Mouse (Mus musculus): ENCODE measurements at regions not wholly inside any gene's neighbourhood (a gene's known extent, or its start where the extent isn't known, plus 50 kb on each side); places are given as distances from the start of the nearest gene placed in this dataset.

- DNase-seq = no peak
Measured at GRCm38 (mm10) chr1:75901146-75901545, 355.1 kb downstream of the Slc4a3 start.

- DNase-seq = no peak
Measured at GRCm38 (mm10) chr1:75905699-75906470, 359.8 kb downstream of the Slc4a3 start.

DNA sequence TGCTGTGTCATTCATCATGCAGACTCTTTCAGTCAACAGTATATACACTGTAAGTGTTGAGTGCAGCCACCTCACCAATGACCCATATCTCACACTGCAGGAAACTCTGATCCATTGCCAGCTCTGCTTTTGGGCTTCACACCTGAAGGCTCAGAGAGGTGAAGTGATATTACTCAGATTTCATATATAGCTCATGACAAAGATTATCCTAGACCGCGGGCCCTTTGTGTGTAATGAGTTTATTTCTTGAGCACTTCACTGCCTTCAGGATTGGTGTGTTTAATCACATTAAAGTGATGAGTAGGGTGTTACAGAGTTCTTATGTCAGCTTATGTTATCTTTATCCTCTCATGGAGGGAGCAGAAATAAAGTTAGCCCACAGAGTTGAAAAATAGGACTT is 369.2 kb downstream of the Slc4a3 start:
- DNase-seq = no peak

DNA sequence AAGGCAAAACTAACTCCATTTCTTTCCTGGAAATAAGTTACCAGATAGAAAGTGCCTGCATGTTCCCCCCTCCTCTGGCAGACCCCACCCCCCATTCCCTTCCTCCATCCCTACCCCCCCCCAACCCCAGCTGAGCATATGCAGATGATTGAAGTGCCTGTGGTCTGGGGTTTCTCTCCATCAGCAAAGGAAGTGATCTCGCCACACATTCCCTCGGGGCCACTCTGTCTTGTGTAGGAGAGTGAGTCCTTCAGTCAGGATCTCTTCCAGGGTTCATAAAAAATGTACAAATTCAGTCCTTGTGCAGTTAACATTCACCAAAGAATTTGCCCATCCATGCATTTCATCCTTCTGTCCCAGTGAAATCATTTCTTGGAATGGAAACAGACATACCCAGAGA is 370.1 kb downstream of the Slc4a3 start:
- DNase-seq = no peak

- DNase-seq = no peak
Measured at GRCm38 (mm10) chr1:75919134-75919533, 373.1 kb downstream of the Slc4a3 start.

GRCm38 (mm10) chr1:75925046-75925445 is 379.0 kb downstream of the Slc4a3 start:
- no peak for DNase-seq

DNA sequence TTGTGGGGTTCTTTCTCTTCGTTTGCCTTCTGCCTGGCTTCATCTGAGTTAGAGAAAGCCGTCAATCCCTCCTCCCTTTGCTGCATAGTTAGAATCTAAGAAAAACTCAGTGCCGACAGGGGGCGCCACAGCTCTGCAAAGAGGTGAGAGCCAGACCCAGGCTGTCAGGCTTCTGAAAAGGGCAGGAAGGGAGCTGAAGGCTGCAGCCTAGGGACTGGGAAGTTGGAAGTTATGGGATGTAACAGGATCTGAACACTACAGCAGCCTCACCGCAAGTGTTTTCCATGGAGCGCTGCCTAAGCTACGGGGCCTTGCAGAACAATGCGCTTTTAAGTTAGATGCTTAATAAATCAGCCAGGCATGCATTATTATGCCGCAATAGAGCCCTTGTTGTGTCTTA is 379.7 kb downstream of the Slc4a3 start:
- DNase-seq = peak; percentile 91

GRCm38 (mm10) chr1:75931852-75932251 is 385.8 kb downstream of the Slc4a3 start:
- no peak for DNase-seq

DNA sequence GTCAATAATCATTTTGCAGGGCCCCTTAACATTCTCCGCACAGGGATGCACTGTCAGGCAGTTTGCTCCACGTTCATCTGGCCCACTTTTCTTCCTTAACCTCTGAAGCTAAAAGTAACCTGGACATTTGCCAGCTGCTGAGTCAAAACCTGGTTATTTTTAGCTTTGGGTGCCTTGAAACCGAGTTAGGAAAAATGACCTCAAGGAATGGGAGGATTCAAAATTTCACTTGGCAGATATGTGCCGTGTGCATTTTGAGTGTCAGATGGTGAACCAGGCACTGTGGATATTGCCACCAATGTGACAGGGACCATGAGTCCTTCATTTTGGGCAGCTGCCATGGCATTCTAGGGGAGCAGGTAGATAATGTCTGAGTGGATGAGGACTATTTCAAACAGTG is 387.8 kb downstream of the Slc4a3 start:
- peak; percentile 22 for DNase-seq

- no peak for DNase-seq
Measured at GRCm38 (mm10) chr1:75934761-75935160, 388.7 kb downstream of the Slc4a3 start.

- no peak for DNase-seq
Measured at GRCm38 (mm10) chr1:75935866-75936265, 389.8 kb downstream of the Slc4a3 start.

DNA sequence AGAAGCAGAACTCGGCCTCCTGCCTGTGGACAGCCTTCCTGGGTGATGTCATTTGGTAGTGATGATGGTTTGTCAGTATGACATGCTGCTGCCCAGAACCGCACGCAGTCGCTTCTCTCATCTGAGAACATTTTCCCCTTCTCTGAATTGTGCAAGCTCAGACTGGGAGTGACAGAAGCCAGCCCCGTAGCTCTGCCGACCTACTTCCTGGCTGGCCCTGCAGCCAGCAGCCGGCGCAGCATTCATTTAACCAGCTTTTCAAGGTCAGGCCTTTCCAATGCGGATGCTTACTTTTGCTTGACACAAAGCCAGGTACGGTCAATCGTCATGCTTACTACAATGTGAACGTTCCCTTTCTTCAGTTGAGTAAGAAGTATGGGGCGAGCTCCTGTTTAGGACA is 390.5 kb downstream of the Slc4a3 start:
- DNase-seq = peak; percentile 12

DNA sequence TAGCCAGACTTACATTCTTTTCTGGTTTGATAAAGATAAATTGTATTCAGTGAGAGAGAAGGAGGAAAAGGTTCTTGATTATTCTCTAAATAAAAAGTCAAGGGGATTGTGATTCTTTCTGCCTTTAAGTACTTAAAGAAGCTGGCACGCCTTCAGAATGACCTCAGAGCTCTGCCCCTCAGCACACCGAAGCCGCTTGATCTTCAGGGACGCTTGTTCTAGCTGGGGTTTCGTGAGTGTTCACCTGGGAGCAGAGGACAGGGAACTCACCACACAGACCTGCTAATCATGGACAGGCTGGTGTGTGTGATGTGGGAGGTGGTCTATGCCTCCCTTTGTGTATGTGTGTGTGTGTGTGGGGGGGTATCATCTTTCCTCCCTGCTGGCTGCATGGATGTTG is 391.3 kb downstream of the Slc4a3 start:
- DNase-seq = no peak

GRCm38 (mm10) chr1:75946290-75946839 is 400.3 kb downstream of the Slc4a3 start:
- no peak for DNase-seq

DNA sequence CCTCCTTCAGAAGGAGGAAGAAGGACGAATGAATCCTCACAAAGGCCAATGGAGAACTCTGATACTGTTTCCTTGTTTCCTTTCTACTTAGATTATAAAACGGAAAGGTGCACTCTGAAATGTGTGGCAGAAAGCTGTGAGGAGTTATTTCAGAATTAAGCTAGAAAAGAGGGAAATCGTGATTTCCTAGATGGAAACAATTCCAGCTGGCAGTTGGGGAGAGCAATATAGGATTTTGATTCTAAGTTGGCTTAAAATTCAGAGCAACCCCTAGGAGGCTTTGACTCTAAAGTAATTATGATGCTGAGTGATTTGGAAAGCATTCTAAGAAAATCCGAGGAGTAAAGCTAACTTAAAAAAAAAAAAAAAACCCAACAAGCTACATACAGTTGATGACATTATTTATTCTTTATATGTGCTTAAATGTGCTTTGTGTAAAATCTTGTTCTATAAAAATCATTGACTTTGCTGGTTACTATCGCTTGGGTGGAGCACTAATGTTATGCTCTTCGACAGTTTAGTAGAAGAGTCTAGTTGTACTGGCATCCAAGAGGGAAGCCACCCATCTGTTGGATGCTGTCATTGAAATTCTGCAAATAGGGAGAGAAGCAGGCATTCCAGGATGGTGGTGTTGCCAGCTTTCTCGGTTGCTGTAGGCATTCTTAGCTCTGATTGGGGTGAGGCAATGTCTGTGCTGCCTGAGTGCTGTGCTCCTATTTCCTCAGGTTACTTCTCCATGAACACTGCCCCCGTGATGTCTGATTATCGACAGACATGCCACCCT is 432.3 kb downstream of the Slc4a3 start:
- DNase-seq = no peak

DNA sequence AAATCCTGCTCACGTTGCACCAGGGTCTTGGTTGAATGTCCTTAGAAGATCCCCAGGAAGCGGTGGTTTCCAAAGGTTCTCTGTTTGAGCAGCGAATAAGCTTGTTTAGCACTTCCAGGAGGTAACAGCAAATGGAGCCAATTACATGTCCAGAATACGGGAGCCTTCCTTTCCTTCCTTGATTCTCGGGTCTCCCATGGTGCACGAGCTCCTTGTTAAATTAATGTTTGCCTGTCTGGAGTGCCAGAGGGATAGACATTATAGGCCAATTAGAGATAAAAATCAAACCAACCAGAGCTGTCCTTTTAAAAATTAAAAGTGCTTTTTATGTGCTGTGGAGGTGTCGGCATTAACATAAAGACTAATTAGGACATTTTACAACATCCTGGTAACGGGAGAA is 437.0 kb downstream of the Slc4a3 start:
- DNase-seq = no peak

DNA sequence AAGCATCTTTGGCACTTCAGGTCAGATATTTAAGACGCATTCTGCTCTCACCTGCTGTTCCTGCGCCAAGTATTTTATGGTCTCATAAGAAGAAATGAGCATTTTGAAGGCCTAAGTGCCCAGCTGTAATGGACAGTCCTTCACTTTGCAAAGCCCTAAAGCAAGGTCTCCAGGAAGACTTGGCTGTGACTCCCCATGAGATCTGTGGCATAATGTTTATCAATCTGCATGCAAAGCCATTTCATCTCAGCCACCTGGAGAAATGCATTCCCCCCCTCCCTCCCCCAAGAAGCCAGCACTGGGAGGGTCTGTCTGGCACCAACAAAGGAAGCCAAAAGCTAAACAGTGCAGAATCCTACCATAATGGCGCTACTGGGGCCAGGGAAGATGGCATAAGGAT is 437.4 kb downstream of the Slc4a3 start:
- no peak for DNase-seq

GRCm38 (mm10) chr1:75988496-75988895 is 442.4 kb downstream of the Slc4a3 start:
- DNase-seq = no peak

- DNase-seq = no peak
Measured at GRCm38 (mm10) chr1:75992039-75992438, 446.0 kb downstream of the Slc4a3 start.

- DNase-seq = no peak
Measured at GRCm38 (mm10) chr1:75997222-75997621, 451.2 kb downstream of the Slc4a3 start.

DNA sequence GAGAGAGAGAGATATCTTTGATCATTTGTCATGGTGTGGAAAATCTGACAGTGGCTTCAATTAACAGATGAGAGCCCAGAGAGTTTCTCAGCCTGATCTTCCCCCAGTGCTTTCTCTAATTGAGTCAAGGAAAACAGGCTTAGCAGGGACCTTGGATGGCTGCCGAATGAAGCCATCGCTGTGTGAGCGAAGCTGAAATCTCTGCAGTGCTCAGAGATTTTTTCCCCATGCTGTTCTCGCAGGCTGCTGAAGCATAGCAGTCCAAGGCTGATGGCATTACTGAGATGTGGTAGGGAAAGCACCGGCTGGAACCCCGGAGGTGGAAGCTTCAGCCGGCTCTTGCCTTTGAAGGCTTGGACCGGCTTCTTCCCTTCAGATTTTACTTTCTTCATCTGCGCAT is 455.1 kb downstream of the Slc4a3 start:
- DNase-seq = no peak

GRCm38 (mm10) chr1:76009601-76010000 is 463.5 kb downstream of the Slc4a3 start:
- DNase-seq = peak; percentile 55

DNA sequence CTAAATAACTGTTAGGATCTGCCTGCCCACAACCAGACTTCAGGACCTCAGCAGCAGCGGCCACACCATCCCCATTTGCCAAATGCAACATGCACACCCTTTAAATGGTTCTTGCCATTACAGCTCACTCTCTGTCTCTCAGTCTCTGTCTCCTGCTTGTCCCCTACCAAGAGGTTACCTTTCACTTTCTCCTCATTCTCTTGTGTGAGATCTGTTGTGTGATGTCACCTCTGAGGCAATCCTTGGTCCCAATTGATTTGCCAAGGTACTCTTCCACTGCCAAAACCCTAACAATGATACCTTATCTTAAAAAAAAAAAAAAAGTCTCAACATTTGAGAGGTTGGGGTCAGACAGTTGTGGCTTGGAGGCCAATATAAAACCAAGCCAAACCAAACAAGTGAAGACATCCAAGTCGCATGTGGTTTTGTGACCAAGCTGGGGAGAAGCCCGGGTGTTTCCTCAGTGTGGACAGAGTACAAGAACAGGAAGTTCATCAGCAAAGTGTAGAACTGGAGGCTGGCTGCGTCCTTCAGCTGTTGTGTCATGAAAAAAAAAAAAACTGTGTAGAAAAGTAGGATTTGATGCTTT is 464.2 kb downstream of the Slc4a3 start:
- peak; percentile 41 for DNase-seq

DNA sequence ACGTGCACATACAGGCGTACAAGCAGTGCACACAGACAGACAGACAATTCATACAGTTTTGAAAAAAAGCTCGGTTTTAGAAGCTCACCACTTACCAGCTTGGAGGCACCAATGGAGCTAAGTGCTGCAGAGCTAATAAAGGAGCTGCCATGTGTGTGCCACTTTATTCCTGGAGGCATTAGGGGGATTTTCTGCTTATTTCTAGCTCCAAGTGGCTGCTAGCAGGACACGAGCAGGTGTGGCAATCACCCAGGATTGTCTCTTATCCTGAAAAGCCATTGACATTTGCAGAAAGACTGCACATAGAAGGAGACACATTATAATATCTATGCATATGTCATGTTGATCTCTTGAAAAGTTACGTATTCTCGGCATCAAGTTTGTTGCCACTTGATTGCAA is 472.5 kb downstream of the Slc4a3 start:
- no peak for DNase-seq

Data from kidney, postnatal 14 days (tissue).